Mouse (Mus musculus): ENCODE data around the gene Chn2.

Gene Chn2

DNA sequence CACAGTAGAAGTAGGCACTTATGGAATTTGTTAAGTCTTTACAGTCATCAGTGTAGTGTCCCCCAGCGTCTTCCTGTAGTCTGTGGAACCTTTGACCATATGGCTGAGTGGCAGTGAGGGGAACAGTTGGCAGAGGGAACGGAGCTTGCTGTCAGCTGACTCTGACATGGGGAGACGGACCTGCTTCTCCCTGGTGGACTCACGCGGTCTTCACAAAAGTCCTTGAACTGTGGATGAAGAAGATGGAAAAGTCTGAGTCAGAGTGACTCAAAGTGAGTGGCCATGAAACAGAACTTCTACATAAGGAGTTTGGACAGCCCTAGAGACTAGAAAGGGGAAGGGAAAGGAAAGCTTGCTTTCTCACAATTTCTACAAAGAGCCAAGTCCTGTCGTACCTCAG is 36.1 kb downstream of the Chn2 start:
- DNase-seq (ENCODE audit: low spot score in 2 of 2), result no peak

DNA sequence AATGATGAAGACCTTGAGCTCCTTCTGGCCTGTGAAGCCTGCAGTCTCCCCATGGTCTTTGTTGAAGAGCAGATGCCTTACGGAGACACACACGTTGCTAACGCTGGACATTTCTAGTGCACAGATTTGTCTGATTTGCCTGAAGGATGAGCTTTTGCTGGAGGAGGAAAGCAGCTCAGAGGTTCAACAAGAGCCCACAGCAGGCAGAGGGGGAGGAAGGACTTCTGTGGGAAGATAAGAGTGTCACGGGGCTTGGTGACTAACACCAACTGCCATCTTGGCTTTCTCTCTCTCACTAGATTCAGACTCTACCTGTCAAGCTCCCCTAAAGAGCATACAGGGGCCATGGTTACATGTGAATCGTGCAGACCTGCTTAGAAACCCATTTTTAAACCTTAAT is 37.3 kb downstream of the Chn2 start:
- DNase-seq (ENCODE audit: low spot score in 2 of 2), result no peak

DNA sequence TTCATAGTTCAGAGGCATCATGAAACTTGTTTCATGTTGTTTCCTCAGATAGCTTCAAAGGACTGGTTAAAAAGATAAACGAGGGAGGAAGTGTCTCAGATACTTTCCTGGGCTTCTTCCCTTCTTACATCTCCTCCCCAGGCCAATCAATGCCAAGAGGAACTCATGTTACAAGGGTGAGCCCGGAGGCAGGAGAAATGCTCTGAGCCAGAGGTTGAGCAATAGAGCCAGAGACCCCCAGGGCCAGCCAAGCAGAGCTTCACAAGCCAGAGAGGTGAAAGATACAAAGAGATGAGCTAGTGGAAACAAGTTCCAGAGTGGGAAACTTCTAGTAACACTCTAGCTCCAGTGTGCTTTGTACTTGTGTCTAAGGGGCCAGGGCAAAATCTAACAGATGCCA is 38.9 kb downstream of the Chn2 start:
- no peak for DNase-seq (ENCODE audit: low spot score in 2 of 2)

DNA sequence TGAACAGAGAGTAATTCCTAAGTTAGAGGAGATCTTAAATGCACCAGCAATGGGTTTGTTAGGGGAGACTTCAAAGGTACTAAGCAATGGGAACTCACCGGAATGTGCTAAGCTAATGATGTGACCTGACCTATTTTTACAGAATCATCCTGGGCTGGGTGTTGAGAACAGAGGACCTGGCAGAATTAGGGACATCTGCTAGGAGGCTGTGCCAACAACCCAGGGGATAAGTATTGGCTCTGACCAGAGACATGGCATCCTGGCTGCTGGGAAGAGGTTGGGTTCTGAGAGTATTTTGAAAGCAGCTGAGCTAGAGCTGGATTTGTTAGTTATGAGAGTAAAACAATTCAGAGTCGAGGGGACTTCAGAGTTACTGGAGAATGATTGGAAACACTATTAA is 40.5 kb downstream of the Chn2 start:
- DNase-seq (ENCODE audit: low spot score in 2 of 2), result no peak

DNA sequence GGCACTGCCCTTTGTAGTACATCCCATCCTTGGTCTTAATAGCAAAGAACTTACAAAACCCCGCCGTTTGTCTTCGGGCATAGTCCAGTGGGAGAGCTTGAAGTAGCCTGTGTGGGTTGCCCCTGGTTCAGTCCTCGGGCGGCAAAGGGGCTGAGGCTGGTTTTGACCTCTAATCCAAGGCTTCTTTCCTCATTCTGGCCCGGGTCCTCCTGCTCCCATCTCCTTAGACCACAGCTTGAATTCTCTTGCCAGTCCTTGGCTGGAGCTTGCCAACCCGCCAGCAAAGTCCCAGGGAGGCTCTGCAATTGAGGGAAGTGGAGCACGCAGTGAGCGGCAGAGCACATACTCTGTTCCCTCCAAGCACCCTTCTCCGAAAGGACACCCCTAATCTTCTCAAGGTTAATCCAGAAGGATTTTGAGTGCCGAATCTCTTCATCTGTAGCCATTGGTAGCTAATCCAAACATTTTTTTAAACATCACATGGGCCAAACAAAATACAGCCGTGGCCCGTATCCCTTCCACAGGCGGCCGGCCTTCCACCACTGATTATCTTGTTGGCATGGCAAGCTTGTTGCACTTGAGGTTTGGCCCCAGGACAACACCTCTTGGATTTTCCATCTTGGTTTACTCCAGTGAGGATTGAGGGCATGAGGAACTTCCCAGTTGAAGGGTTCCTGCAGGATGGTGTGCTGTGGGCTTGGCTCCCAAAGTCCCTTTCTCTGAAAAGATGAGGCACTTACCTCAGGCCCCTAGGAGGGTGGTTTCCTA is 41.3 kb downstream of the Chn2 start:
- no peak for DNase-seq (ENCODE audit: low spot score in 2 of 2)

DNA sequence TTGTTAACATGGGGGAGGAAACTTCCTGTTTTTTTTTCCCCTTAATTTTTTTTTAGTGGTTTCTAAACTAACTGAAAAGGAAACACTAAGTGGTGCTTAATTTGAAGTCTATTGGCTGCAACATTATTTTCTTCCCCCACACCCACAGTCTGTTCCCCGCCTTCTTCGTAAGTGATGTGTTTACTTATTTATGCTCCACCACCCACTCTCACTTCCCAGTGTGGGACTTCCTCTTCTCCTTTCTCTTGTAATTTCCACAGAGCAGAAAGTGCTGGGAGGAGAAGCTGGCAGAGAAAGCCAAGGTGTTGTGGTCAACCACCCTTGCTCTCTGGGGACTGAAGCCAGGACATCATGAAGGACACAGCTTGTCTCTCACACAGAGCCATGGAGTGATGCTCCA is 43.2 kb downstream of the Chn2 start:
- no peak for DNase-seq (ENCODE audit: low spot score in 2 of 2)

DNA sequence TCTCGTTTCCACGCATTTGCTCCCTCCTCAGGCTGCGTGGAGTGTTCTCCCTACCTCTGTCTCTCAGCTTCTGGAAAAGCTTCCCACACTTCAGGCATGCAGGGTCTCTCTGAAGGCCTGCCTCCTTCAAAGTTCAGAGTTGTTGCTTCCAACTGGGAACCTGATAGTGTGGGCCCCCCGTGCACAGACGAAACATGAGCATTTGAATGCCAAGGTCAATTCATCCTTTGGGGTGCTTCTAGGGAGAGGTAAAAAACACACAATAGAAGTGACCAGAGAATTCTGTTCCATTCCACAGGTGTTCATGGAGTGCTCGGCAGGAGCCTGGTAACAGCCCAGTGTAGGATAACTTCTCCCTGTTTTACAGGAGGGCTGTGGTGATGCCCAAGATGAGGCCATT is 44.7 kb downstream of the Chn2 start:
- no peak for DNase-seq (ENCODE audit: low spot score in 2 of 2)

DNA sequence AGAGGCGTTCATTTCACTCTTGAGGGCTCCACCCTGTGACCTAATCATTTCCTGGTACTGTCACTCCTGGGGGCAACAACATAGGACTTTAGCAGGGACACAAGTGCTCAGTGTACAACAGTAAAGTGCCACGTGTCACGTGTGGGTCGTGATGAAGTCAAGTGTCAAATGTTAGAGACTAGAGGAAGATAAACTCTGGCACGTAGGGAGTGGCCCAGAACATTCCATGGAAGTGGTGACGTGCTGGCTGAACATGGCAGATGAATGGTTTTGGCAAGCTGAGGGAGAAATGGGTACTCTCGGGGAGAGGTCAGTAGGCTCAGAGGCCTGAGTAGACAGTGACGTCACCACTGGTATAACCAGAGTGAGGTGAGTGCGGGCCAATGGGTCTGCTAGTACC is 45.7 kb downstream of the Chn2 start:
- no peak for DNase-seq (ENCODE audit: low spot score in 2 of 2)

DNA sequence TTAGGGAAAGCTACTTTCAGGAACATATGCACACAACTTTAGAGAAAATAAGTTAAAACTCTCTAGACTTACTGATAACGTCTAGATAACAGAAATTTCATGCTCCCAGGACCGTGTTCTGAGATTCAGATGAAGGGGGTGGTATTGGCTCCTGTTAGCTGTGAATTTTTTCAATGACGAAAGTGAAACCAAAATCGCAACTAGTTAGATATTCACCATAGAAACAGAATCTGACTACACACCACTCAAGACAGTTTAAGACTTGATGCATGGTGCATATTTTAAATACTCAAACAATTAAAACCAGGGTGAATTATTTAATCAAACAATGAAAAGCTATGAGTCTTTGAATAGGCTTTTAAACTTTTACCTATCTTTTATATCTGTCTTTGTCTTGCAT is 48.8 kb downstream of the Chn2 start:
- DNase-seq (ENCODE audit: low spot score in 2 of 2), result no peak

DNA sequence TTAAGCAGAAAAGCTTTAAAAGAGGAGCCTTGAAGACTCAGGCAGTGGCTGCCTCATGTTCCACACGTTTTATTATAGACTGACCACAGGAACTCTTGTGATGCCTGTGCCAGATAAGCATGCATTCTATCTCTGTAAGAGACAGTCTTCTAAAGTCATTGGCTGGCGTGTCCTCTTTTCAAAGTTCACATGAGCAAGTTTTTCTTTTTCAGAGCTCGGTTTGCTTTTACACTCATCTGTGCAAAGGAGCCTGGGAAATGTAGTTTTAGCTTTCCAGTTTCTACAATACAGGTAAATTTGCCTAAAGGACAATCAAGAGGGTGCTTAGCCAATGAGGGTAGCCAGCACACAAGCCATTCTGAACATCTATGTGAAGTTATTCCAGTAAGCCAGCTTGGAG is 51.5 kb downstream of the Chn2 start:
- no peak for DNase-seq (ENCODE audit: low spot score in 2 of 2)

DNA sequence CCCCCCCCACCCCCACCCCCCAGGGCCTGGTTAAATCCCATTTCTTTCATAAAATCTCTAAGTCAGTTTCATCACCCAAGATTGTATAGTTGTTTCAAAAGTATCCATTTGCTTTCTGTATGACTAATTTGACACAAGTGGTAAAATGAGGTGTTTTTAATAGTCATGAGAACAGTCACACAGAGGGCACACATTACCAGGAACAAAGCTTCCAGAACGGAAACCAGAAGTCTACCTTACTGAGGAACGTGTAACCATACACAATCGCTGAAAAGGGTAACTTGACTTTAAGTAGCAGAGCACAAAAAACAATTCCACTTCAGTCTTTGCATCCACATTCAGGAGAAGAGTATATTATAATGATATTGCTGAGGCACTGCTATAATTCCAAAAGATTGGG is 53.6 kb downstream of the Chn2 start:
- no peak for DNase-seq (ENCODE audit: low spot score in 2 of 2)

DNA sequence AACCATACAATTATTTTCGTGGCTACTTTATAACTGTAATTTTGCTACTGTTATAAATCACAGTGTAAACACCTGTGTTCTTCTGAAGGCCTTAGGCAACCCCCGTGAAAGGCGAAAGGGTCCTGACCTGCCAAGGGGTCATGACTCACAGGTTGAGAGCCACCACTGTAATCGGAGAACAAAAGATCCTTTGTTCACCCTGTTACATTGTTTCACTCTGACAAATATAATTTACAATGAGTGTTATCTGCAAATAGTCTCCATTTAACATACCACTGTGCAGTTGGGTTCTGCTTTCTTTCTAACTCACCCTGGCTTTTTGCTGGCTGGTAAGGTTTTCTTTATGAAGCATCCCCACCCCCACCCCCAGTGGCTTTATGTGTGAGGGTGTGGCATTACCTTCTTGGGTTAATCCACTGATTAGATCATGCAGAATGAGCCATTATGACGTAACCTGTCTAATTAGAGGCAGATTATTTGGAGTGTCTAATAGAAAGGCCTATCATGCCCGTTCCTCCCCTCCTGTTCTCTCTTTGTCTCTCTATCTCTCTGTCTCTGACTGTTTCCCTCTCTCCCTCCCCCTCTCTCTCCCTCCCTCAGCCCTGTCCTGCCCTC is 56.9 kb downstream of the Chn2 start:
- no peak for DNase-seq (ENCODE audit: low spot score in 2 of 2)

DNA sequence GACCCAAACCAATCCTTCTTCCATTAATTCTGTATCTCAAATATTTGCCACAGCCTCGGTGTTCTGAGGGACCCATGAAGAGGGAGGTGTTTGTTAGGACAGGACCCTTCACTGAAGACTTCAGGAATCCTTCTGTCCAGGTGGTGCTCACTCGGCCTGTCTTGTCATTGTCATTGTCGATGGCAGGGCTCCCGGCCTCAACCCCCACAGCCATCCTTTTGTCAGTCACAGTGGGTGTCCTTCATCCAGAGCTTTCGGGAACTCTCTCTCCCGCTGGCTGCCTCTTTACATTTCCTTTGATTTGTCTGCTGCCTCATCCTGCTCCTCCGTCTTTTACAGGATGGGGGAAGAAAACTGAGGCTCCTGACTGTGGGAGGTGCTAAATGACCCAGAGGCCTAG is 57.5 kb downstream of the Chn2 start:
- DNase-seq (ENCODE audit: low spot score in 2 of 2), result no peak

DNA sequence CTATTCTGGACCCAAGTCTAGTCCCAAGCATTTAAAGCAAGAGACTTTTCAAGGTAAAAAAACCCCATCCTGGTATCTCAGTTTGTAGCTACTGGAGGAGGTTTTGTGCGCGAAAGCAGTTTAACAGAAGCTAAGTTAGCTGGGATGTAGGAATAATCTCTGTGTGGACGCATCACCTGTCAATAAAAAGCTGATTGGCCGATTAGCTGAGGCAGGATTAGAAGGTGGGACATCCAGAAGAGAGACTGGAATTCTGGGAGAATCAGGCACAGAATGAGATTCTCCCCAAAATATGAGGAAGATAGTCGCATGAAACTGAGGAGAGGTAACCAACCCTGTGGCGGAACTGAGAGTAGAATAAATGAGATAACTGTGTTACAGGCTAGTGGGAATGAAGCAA is 59.0 kb downstream of the Chn2 start:
- no peak for DNase-seq (ENCODE audit: low spot score in 2 of 2)

DNA sequence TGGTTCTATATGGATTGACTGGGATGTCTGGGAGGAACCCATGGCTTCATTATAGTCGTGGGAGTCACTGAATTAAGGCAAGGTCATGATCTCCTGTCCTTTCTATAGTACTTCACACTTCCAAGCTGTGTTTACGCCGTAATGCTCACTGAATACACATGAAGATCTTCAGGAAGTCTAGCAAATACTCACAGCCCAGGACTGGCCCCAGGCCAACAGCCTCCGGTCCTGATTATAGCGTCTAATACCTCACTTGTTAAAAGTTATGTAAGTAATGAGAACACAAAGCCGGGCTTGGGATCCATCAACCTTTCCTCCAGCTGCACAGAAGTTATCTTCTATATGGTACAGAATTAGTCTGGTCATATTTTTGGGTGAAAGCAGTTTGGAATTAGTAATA is 60.3 kb downstream of the Chn2 start:
- no peak for DNase-seq (ENCODE audit: low spot score in 2 of 2)

DNA sequence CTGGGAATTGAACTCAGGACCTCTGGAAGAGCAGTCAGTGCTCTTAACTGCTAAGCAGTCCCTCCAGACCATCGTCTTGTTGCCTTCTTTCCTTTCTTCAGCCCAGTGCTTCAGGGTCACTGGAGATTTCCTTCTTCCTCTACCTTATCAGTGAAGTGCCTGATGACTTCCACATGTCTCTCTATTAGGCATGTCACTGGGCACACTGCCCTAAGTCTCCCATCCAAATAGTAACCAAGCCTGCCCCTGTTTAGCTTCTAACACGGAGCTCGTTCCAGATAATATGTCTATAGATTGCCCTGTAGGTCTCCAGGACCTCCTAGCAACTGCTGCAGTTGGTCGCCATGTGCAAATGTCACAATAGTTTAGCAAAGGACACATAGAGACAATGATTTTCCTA is 62.9 kb downstream of the Chn2 start:
- no peak for DNase-seq (ENCODE audit: low spot score in 2 of 2)

DNA sequence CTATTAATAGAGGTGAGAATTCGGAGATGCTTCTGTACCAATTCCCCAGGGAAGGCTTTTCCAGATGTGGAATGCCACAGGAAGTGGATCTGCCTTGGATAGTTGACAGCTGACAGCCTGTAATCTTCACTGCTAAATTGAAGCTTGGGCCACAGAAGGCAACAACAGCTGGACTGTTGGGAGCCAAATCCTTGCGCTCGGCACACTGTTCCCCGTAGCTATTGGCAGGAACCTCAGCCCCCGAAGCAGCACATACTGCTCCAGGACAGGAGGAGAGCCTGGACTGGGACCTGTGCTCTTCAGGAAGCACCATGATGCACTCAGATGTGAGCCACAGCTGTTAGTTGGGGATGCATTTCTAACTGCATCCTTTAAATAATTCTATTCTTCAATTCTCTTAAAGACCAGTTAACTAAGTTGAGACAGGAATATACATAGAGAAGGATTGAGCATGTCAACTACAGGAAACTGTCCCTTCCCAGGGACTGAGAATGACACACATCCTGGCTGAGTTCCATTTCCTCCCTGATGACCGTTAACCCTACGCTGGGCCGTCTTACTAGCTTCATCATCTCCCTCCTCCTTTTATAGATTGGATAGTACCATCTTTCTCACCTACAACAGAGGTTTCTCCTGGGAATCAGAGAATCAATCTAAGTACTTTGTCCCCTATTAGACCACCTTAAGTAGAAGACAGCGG is 64.1 kb downstream of the Chn2 start:
- DNase-seq (ENCODE audit: low spot score in 2 of 2), result no peak

DNA sequence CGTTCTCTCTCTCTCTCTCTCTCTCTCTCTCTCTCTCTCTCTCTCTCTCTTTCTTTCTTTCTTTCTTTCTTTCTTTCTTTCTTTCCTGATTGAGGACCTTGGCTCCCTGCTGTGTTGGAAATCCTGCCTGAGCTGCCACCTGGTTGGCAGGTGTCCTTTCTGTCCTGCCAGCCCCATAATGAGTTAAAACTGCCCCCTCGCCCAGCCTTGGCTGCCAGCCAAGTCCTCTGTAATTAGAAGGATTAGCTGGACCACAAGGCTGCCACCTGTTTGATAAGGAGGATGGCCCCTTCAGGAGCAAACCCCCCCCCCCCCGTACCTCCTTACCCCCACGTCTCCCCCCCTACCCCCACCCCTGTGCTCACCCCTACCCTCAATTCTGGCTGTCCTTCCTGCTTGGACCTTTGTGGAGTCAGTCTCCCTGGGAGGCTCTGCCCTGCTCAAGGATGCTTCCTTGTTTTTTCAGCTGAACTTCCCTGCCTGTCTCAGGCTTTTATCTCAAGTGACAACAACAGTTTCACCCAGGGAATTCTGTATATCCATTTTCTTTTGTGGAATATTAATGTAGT is 72.1 kb downstream of the Chn2 start:
- DNase-seq (ENCODE audit: low spot score in 2 of 2), result no peak

DNA sequence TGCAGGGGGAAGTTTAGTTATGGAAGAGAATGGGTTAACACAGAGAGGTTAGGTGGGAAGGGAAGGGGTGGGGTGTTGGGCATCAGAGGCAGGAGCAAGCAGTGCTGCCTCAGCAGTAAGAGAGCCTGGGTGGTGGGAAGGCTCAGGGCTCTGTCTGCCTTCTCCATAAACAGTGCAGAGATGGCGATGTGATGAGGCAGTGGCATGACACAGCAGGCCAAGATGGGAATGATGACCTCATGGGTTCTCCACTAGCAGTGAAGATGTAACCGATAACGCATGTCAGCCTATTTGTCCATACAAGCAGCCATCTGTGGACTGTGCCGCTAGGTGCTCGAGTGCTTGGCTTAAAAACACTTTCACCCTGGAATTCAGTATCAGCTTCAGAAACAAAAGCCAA is 74.0 kb downstream of the Chn2 start:
- no peak for DNase-seq (ENCODE audit: low spot score in 2 of 2)

DNA sequence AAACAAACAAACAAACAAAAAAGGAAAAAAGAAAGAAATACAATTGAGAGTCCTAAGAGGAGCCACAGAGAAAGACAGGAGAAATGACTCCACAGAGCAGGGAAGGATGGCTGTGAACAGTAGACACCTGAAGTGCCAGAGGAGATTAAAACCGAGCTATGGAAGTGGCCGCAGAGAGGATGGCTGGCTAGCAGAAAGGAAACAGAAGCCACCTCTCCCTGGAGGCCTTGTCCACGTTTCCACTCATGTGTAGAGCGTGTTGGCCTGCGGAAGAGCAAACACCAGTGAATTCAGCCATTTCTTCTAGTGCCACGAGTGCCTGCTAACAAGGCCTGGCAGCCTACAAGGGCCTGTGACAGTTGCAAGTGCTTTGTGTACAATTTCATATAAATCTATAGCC is 75.1 kb downstream of the Chn2 start:
- no peak for DNase-seq (ENCODE audit: low spot score in 2 of 2)

DNA sequence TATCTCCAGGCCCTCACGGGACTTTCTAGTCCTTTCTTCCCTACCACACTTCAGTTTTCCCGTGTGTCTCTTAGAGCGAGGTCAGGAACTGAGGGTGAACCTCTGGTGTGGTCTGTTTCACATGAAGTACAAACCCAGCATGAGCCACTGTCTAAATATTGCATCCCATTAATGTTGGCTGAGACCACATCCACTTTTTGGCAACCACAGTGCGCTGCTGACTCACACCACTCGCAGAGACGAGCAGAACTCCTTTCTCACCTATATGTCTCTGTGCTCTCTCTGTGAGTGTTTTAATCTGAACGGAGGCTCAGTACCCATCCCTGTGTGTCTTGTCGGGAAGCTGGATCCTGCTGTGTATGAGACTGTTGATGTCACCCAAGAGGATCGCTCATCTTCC is 76.9 kb downstream of the Chn2 start:
- DNase-seq (ENCODE audit: low spot score in 2 of 2), result no peak

DNA sequence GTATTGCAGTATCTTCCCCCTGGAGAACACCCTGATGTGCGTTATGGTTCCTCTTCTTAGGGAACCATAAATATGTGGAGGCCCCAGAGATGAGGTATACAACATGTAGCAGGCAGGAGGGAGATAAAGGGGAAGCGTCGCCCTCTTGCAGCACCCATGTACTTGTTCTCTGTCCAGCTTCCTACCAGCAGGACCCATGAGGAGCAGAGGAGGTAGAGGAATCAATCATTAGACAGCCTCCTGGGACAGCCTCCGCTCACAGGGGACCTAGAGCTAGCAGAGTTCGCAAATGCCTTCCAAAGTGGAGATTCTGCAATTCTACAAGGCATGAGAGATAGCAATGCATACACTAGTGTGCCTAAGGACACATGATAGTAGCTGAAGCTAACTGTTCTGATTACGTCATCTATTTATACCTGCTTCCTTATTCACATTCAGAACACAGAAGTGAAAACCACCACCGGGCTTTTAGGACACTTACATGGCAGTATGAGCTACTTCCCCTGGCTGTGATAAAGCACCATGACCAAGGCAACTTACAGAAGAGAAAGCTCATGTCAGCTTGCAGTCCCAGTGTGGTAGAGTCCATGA is 77.7 kb downstream of the Chn2 start:
- no peak for DNase-seq (ENCODE audit: low spot score in 2 of 2)

DNA sequence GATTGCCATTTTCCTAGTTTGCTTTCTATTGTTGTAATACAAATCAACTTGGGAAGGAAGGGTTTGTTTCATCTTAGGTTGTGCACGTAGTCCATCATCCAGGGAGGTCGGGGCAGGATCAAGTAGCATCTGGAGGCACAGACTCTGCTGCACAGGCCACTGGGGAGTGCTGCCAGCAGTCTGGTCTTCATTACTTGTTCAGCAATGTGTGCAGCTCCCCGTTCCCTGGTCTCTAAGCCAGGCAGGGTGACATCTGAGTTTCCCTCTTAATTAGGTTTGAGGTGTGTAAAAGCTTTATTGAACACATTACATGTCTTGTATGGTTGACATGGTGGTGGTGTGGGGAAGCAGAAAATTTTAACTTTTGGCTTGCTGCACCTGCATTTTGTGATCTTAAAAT is 79.0 kb downstream of the Chn2 start:
- DNase-seq (ENCODE audit: low spot score in 2 of 2), result no peak
